Mouse (Mus musculus) hematopoietic stem cell, adult 5-6 weeks (primary cell): ENCODE measurements around the gene Madcam1. TPM values are rescaled to one million over a fixed set of nuclear protein-coding genes. Genes with fewer than 3 reads are reported as not detected.

Experiments
- ATAC-seq, 2 experiments: fragments of 125-278 bp in 1 of 2; replicated peaks in 1 of 2; 2 replicates each; pipeline ENCODE4 v1.8.0; 2016 to 2017; ENCODE audit warnings: inconsistent platforms in 2 of 2, mild to moderate bottlenecking in 2 of 2, moderate number of reproducible peaks in 2 of 2, low read depth in 1 of 2, moderate TSS enrichment in 1 of 2; ENCODE audit not compliant: low FRiP score in 2 of 2, poor library complexity in 2 of 2, severe bottlenecking in 2 of 2, insufficient read depth in 1 of 2, low TSS enrichment in 1 of 2
- total RNA-seq: library from RNA; stranded (forward); fragments of 172-1452, 232-1000 nt; gene quantifications from 2 replicates; pipeline ENCODE4 v1.2.3, GENCODE M21; 2017

Madcam1 gene
- total RNA-seq, 1 experiment from 2014 or later = not detected

DNA sequence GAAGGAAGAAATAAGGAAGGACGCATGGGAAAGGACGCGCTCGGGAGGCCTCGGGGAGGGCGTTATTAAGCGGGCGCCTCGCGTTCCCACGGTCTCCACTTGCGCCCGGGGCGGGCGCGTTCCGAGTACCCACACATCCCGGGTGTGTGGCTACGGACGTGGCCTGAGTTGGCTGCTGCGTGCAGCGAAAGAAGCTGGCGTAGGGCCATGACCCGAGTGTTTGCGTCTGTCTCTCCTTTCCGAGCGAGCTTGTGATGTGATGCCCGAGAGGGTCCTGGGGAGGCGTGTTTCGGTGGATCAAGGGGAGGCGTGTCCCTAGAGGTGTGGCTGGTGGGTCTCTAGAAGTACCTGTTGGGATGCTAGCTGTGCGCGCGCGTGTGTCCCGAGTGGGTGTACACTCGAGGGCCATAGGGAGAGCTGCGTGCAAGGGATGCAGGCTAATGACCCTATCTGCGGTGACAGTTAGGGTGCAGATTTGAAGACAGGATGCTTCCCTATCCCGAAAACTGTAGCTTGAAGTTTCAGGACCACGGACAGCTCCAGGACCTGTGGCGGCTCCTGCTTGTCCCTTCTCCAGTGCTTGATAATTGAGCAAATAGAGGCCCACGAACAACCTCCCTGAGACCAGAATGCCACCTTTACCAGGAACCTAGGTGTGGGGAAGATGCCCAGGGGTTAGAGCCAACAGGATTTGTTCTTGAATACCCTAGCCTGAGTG, 53.4 kb downstream of the Madcam1 start:
- ATAC-seq = peak; percentile 44 to 61; a peak in 3 of 4 replicates

Other genes starting within 250 kb of the Madcam1 start
- gene Vmn2r83, start 195.8 kb upstream of the Madcam1 start, total RNA-seq = not detected in 2 replicates
- 7.4 and 11.1 TPM in 2 replicates for gene Plpp2, start 130.8 kb upstream of the Madcam1 start, total RNA-seq
- gene Mier2, start 109.4 kb upstream of the Madcam1 start, total RNA-seq = 17.9 and 18.5 TPM in 2 replicates
- not detected in 2 replicates for gene Theg, start 77.2 kb upstream of the Madcam1 start, total RNA-seq
- gene C2cd4c, start 50.5 kb upstream of the Madcam1 start, total RNA-seq = 0.10 TPM in 1 of 2 replicates, not detected in the other
- gene Shc2, start 26.6 kb upstream of the Madcam1 start, total RNA-seq = not detected in 2 replicates
- gene Odf3l2, start 18.8 kb upstream of the Madcam1 start, total RNA-seq = not detected in 2 replicates
- 0.50 and 7.2 TPM in 2 replicates for gene Tpgs1, start 4.8 kb downstream of the Madcam1 start, total RNA-seq
- 64.2 and 65.0 TPM in 2 replicates for gene Cdc34, start 17.6 kb downstream of the Madcam1 start, total RNA-seq
- gene Gzmm, start 24.5 kb downstream of the Madcam1 start, total RNA-seq = 0.94 TPM in 1 of 2 replicates, not detected in the other
- 203 and 235 TPM in 2 replicates for gene Bsg, start 39.9 kb downstream of the Madcam1 start, total RNA-seq
- gene Hcn2, start 52.1 kb downstream of the Madcam1 start, total RNA-seq = 0.44 TPM in 1 of 2 replicates, not detected in the other
- gene Polrmt, start 82.0 kb downstream of the Madcam1 start, total RNA-seq = 10.9 and 12.1 TPM in 2 replicates
- not detected in 2 replicates for gene Fgf22, start 90.5 kb downstream of the Madcam1 start, total RNA-seq
- 16.1 and 21.7 TPM in 2 replicates for gene Rnf126, start 102.4 kb downstream of the Madcam1 start, total RNA-seq
- gene Fstl3, start 112.7 kb downstream of the Madcam1 start, total RNA-seq = 0.99 and 1.6 TPM in 2 replicates
- 10.0 and 18.4 TPM in 2 replicates for gene Prss57, start 126.4 kb downstream of the Madcam1 start, total RNA-seq
- gene Palm, start 129.0 kb downstream of the Madcam1 start, total RNA-seq = 8.8 and 12.4 TPM in 2 replicates
- gene Misp, start 156.4 kb downstream of the Madcam1 start, total RNA-seq = 0.13 TPM in 1 of 2 replicates, not detected in the other
- gene Ptbp1, start 189.9 kb downstream of the Madcam1 start, total RNA-seq = 165 and 178 TPM in 2 replicates
- 25.6 and 141 TPM in 2 replicates for gene Prtn3, start 209.9 kb downstream of the Madcam1 start, total RNA-seq
- 67.8 and 93.7 TPM in 2 replicates for gene Plppr3, start 210.1 kb downstream of the Madcam1 start, total RNA-seq
- gene Elane, start 221.7 kb downstream of the Madcam1 start, total RNA-seq = 41.4 and 147 TPM in 2 replicates
- not detected in 2 replicates for gene Cfd, start 226.3 kb downstream of the Madcam1 start, total RNA-seq
- 26.8 and 34.2 TPM in 2 replicates for gene Med16, start 244.4 kb downstream of the Madcam1 start, total RNA-seq
- gene Gm26602, start 246.3 kb downstream of the Madcam1 start, total RNA-seq = not detected in 2 replicates